Mouse (Mus musculus) midbrain, postnatal 0 days (tissue): Measurements from ENCODE around the gene Arsb. TPM values are rescaled to one million over a fixed set of nuclear protein-coding genes. Genes with fewer than 3 reads are reported as not detected.

ENCODE experiments used
- ATAC-seq: fragments of 200-750 bp; cut with Nextera tagmentation; 2 replicates; pipeline ENCODE4 v1.8.0; 2017; ENCODE audit warnings: moderate number of reproducible peaks, mild to moderate bottlenecking, moderate TSS enrichment, moderate library complexity; ENCODE audit not compliant: low FRiP score
- DNase-seq: peaks from one replicate; pipeline ENCODE4 v3.0.0-alpha.2; 2015; ENCODE audit warnings: low spot score
- H3K27ac ChIP-seq: fragments of 300-500 bp; sonication (generic); 2 replicates; pipeline ENCODE4 v1.5.1; 2014; ENCODE audit warnings: low read depth, mild to moderate bottlenecking, low read length, mixed read lengths
- H3K27me3 ChIP-seq: fragments of 300-500 bp; sonication (generic); 2 replicates; pipeline ENCODE4 v1.6.1; 2014; ENCODE audit warnings: low read length, control low read depth, mixed read lengths; ENCODE audit not compliant: insufficient read depth
- H3K36me3 ChIP-seq: fragments of 300-500 bp; sonication (generic); 2 replicates; pipeline ENCODE4 v1.6.1; 2014; ENCODE audit warnings: low read length, control low read depth, mixed read lengths; ENCODE audit not compliant: insufficient read depth
- H3K4me1 ChIP-seq: fragments of 300-500 bp; sonication (generic); 2 replicates; pipeline ENCODE4 v1.6.1; 2014; ENCODE audit warnings: mild to moderate bottlenecking, control low read depth, antibody characterized with exemption, low read length, mixed read lengths; ENCODE audit not compliant: insufficient read depth
- H3K4me2 ChIP-seq: fragments of 300-500 bp; sonication (generic); 2 replicates; pipeline ENCODE4 v1.6.1; 2014; ENCODE audit warnings: low read depth, mild to moderate bottlenecking, low read length, mixed read lengths; ENCODE audit not compliant: poor library complexity, severe bottlenecking
- H3K4me3 ChIP-seq: fragments of 300-500 bp; sonication (generic); 2 replicates; pipeline ENCODE4 v1.5.1; 2014; ENCODE audit warnings: low read depth, mild to moderate bottlenecking, low read length, moderate library complexity
- H3K9ac ChIP-seq: fragments of 300-500 bp; sonication (generic); replicated peaks from 2 replicates; pipeline ENCODE4 v1.6.1; 2014; ENCODE audit warnings: mild to moderate bottlenecking, low read length, moderate library complexity, mixed read lengths; ENCODE audit not compliant: poor library complexity, severe bottlenecking
- H3K9me3 ChIP-seq: fragments of 300-500 bp; sonication (generic); 2 replicates; pipeline ENCODE4 v1.6.1; 2016; ENCODE audit warnings: low read length, control low read depth
- CTCF ChIP-seq: IDR thresholded peaks from 2 replicates; pipeline ENCODE4 v1.5.1; 2016; ENCODE audit warnings: antibody characterized with exemption, mild to moderate bottlenecking
- WGBS: fragments of 180-500 bp; shearing (Covaris S2); extraction: QIAGEN DNeasy Blood & Tissue Kit; methylation state at CpG from one replicate; pipeline ENCODE4 v1.1.7; 2014; 5-methylcytosine and 5-hydroxymethylcytosine counted together
- polyA plus RNA-seq: library from polyadenylated mRNA; unstranded; fragments of >200 nt; fragmentation: Nextera tagmentation; extraction: Ambion mirVana; gene quantifications from 2 replicates; pipeline ENCODE4 v1.2.1, GENCODE M21; 2015
- total RNA-seq: library from RNA; depleted of rRNA; stranded (reverse); fragments of >200 nt; gene quantifications from 2 replicates; pipeline ENCODE4 v1.2.3, GENCODE M21; 2014

The Arsb gene
- total and polyA plus RNA-seq, 2 experiments from 2014 or later: 13.1 to 15.2 TPM

GRCm38 (mm10) chr13:93952466-93952865, 181.0 kb downstream of the Arsb start:
- Histone ChIP-seq H3K9me3 (no peaks in the 10 kb centered on the region), H3K9ac (no peak overlapping the region), H3K27me3 (no peaks in the 10 kb centered on the region), H3K4me1 (no peaks in the 10 kb centered on the region), H3K4me3 (no peak overlapping the region), H3K4me2 (no peak overlapping the region), H3K27ac (no peak overlapping the region; the same call in 1 of the 2 replicates), H3K36me3 (no peaks in the 10 kb centered on the region)
- DNase-seq (no peak), ATAC-seq (no peak)
- TF ChIP-seq CTCF: no peak
- 95% methylated on average over 4 of the region's 4 CpGs for WGBS

DNA sequence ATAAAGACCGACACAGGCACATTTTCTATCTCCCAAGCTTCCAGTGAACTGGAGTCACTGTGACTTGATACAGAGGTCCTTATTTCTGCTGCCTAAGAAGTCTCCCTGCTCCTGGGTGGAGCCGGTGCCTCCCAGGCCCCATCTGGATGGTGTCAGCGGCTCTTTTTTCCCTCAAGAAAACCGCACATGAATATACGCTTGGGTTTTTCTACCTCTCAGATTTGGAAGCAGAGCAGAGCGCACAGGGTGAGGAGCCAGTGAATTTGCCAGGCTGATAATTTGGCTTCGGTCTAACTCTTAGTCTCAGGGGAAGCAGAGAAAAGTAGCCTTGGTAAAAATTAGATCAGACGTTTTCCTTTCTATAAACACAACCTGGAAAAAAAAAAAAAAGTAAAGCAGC, 186.5 kb downstream of the Arsb start:
- DNase-seq (no peak), ATAC-seq (no peak)
- no peak for TF ChIP-seq CTCF
- no peak overlapping the region for H3K4me2 ChIP-seq
- H3K4me1 ChIP-seq: no peaks in the 10 kb centered on the region
- H3K27ac ChIP-seq: no peak overlapping the region
- no peaks in the 10 kb centered on the region for H3K27me3 ChIP-seq
- H3K9me3 ChIP-seq: no peaks in the 10 kb centered on the region
- H3K36me3 ChIP-seq: no peaks in the 10 kb centered on the region
- WGBS: 88% methylated on average over 8 of the region's 8 CpGs
- no peak overlapping the region for H3K9ac ChIP-seq
- H3K4me3 ChIP-seq: no peak overlapping the region

GRCm38 (mm10) chr13:93966271-93966670, 194.8 kb downstream of the Arsb start:
- Histone ChIP-seq H3K27me3 (no peaks in the 10 kb centered on the region), H3K4me3 (no peak overlapping the region), H3K36me3 (no peaks in the 10 kb centered on the region), H3K27ac (0 out of 2 replicates have a peak overlapping the region, but pooled peaks have one; percentile 12), H3K9ac (no peak overlapping the region), H3K9me3 (no peaks in the 10 kb centered on the region), H3K4me1 (no peaks in the 10 kb centered on the region), H3K4me2 (no peak overlapping the region)
- ATAC-seq (peak; percentile 47; the same call in 1 of the 2 replicates), DNase-seq (peak; percentile 28)
- no peak for TF ChIP-seq CTCF

DNA sequence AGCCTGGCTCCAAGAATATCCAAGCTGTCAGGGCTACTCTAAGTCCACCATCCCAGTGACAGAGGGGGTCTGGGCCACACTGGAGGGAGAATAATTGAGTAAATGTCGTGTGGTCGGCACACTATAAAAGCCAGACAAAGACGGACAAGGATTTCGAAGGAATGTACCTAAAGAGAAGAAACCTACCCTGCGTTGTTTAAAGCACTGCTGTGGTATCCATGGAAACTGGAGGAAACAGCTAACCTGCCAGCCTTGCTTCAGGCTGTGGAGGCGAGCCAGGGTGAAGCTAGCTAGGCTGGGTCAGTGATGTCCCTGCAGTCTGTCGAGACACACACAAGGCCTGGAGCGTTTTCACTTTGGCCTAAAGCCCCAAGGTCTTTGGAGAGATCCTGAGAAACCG, 195.7 kb downstream of the Arsb start:
- Histone ChIP-seq H3K9ac (no peak overlapping the region), H3K4me3 (no peak overlapping the region), H3K27me3 (no peaks in the 10 kb centered on the region), H3K9me3 (no peaks in the 10 kb centered on the region), H3K27ac (no peak overlapping the region), H3K36me3 (no peaks in the 10 kb centered on the region), H3K4me2 (no peak overlapping the region), H3K4me1 (no peaks in the 10 kb centered on the region)
- TF ChIP-seq CTCF: no peak
- 21% methylated on average over 9 of the region's 9 CpGs for WGBS
- ATAC-seq (peak; percentile 70), DNase-seq (peak; percentile 67)

- 89% methylated on average over 5 of the region's 5 CpGs for WGBS
- Histone ChIP-seq H3K27ac (no peak overlapping the region), H3K4me3 (no peak overlapping the region), H3K9me3 (no peaks in the 10 kb centered on the region), H3K27me3 (no peaks in the 10 kb centered on the region), H3K4me1 (no peaks in the 10 kb centered on the region), H3K9ac (no peak overlapping the region), H3K36me3 (no peaks in the 10 kb centered on the region), H3K4me2 (no peak overlapping the region)
- no peak for TF ChIP-seq CTCF
- no peak for ATAC-seq
- DNase-seq: no peak
Measured at GRCm38 (mm10) chr13:93970115-93970514, 198.7 kb downstream of the Arsb start.

DNA sequence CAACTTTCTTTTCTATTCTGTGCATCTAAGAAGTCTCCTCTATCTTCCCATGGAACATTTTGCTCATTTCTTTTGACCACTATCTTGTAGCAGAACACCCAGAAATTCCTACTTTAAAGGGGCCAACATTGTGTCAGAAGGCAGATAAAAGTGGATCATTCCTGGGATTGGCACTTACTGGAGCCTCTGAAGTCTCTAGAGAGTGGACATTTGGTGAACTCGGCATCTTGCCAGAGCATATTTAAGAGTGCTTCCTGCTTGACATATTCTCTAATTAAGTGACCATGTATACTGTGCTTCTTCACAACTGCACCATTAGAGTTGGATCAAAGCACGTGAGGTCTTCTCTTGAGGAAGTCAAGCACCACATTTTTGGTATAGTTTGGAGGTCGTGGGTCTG, 201.0 kb downstream of the Arsb start:
- TF ChIP-seq CTCF: no peak
- WGBS: 76% methylated on average over 3 of the region's 3 CpGs

More for the DNA sequence above, 201.0 kb downstream of the Arsb start:
- ATAC-seq: no peak
- no peak overlapping the region for H3K9ac ChIP-seq
- H3K4me1 ChIP-seq: no peaks in the 10 kb centered on the region
- H3K36me3 ChIP-seq: no peaks in the 10 kb centered on the region
- no peak overlapping the region for H3K4me3 ChIP-seq
- DNase-seq: no peak
- no peaks in the 10 kb centered on the region for H3K27me3 ChIP-seq
- no peaks in the 10 kb centered on the region for H3K9me3 ChIP-seq
- H3K27ac ChIP-seq: no peak overlapping the region
- H3K4me2 ChIP-seq: no peak overlapping the region
